Mouse (Mus musculus) lung, embryonic 15.5 days (tissue): ENCODE data around the gene Qrsl1. TPM values are rescaled to one million over a fixed set of nuclear protein-coding genes. Genes with fewer than 3 reads are reported as not detected.

Experiments
- ATAC-seq: fragments of 200-750 bp; cut with Nextera tagmentation; 2 replicates; pipeline ENCODE4 v1.8.0; 2017; ENCODE audit warnings: moderate number of reproducible peaks, borderline replicate concordance; ENCODE audit not compliant: low FRiP score, low TSS enrichment; ENCODE audit errors: extremely low read depth
- H3K27ac ChIP-seq: fragments of 300-500 bp; sonication (generic); 2 replicates; pipeline ENCODE4 v1.5.1; 2015; ENCODE audit warnings: moderate library complexity, mild to moderate bottlenecking, inconsistent platforms
- H3K27me3 ChIP-seq: fragments of 300-500 bp; sonication (generic); 2 replicates; pipeline ENCODE4 v1.6.1; 2015; ENCODE audit warnings: inconsistent platforms
- H3K36me3 ChIP-seq: fragments of 300-500 bp; sonication (generic); 2 replicates; pipeline ENCODE4 v1.6.1; 2015; ENCODE audit warnings: inconsistent platforms
- H3K4me1 ChIP-seq: fragments of 300-500 bp; sonication (generic); 2 replicates; pipeline ENCODE4 v1.6.1; 2015; ENCODE audit warnings: inconsistent platforms
- H3K4me2 ChIP-seq: fragments of 300-500 bp; sonication (generic); 2 replicates; pipeline ENCODE4 v1.6.1; 2015; ENCODE audit warnings: inconsistent platforms, mild to moderate bottlenecking, moderate library complexity
- H3K4me3 ChIP-seq: fragments of 300-500 bp; sonication (generic); 2 replicates; pipeline ENCODE4 v1.5.1; 2015; ENCODE audit warnings: mild to moderate bottlenecking, inconsistent platforms
- H3K9ac ChIP-seq: fragments of 300-500 bp; sonication (generic); 2 replicates; pipeline ENCODE4 v1.6.1; 2015; ENCODE audit warnings: inconsistent platforms
- H3K9me3 ChIP-seq: fragments of 300-500 bp; sonication (generic); 2 replicates; pipeline ENCODE4 v1.6.1; 2016; ENCODE audit warnings: inconsistent platforms
- WGBS: fragments of 180-500 bp; shearing (Covaris S2); methylation state at CpG from one replicate; pipeline ENCODE4 v1.1.7; 2015; 5-methylcytosine and 5-hydroxymethylcytosine counted together
- polyA plus RNA-seq: library from polyadenylated mRNA; unstranded; fragments of >200 nt; fragmentation: Nextera tagmentation; extraction: Ambion mirVana; gene quantifications from 2 replicates; pipeline ENCODE4 v1.2.1, GENCODE M21; 2015

Qrsl1 gene
- polyA plus RNA-seq, 1 experiment from 2014 or later, result 23.3 TPM

GRCm38 (mm10) chr10:43855916-43856315 is 45.6 kb downstream of the Qrsl1 start:
- H3K9ac ChIP-seq, result no peak overlapping the region
- H3K4me1 ChIP-seq, result no peaks in the 10 kb centered on the region
- no peaks in the 10 kb centered on the region for H3K36me3 ChIP-seq
- H3K27ac ChIP-seq, result no peak overlapping the region
- ATAC-seq, result no peak
- H3K4me3 ChIP-seq, result no peak overlapping the region
- no peak overlapping the region for H3K4me2 ChIP-seq
- 87% methylated on average over 9 of the region's 9 CpGs for WGBS
- no peaks in the 10 kb centered on the region for H3K27me3 ChIP-seq
- H3K9me3 ChIP-seq, result no peaks in the 10 kb centered on the region

GRCm38 (mm10) chr10:43851898-43852297 is 49.6 kb downstream of the Qrsl1 start:
- H3K4me1 ChIP-seq, result no peaks in the 10 kb centered on the region
- no peak overlapping the region for H3K9ac ChIP-seq
- ATAC-seq, result no peak
- H3K4me3 ChIP-seq, result no peak overlapping the region
- H3K4me2 ChIP-seq, result no peak overlapping the region
- H3K27ac ChIP-seq, result no peak overlapping the region
- no peaks in the 10 kb centered on the region for H3K36me3 ChIP-seq
- no peaks in the 10 kb centered on the region for H3K27me3 ChIP-seq
- WGBS, result 71% methylated on average over 5 of the region's 5 CpGs
- no peaks in the 10 kb centered on the region for H3K9me3 ChIP-seq

- H3K27me3 ChIP-seq, result no peaks in the 10 kb centered on the region
- H3K4me2 ChIP-seq, result no peak overlapping the region
- H3K27ac ChIP-seq, result no peak overlapping the region
- 77% methylated on average over 3 of the region's 3 CpGs for WGBS
- H3K4me3 ChIP-seq, result no peak overlapping the region
- H3K9me3 ChIP-seq, result no peaks in the 10 kb centered on the region
- H3K4me1 ChIP-seq, result no peaks in the 10 kb centered on the region
- ATAC-seq, result no peak
- H3K36me3 ChIP-seq, result no peaks in the 10 kb centered on the region
- no peak overlapping the region for H3K9ac ChIP-seq
These were observed 52.1 kb downstream of the Qrsl1 start for GRCm38 (mm10) chr10:43849478-43849877.

GRCm38 (mm10) chr10:43846141-43846622 is 55.4 kb downstream of the Qrsl1 start:
- no peak for ATAC-seq

GRCm38 (mm10) chr10:43845442-43845841 is 56.1 kb downstream of the Qrsl1 start:
- no peak overlapping the region for H3K9ac ChIP-seq
- H3K27ac ChIP-seq, result no peak overlapping the region
- H3K4me3 ChIP-seq, result no peak overlapping the region
- no peaks in the 10 kb centered on the region for H3K27me3 ChIP-seq
- H3K36me3 ChIP-seq, result no peaks in the 10 kb centered on the region
- H3K4me2 ChIP-seq, result no peak overlapping the region
- ATAC-seq, result no peak
- no peaks in the 10 kb centered on the region for H3K9me3 ChIP-seq
- WGBS, result 78% methylated on average over 3 of the region's 3 CpGs
- no peaks in the 10 kb centered on the region for H3K4me1 ChIP-seq

More at GRCm38 (mm10) chr10:43846141-43846622, 55.4 kb downstream of the Qrsl1 start:
- Histone ChIP-seq H3K9me3 (no peaks in the 10 kb centered on the region), H3K27me3 (no peaks in the 10 kb centered on the region), H3K4me2 (no peak overlapping the region), H3K4me3 (no peak overlapping the region), H3K9ac (no peak overlapping the region), H3K4me1 (no peaks in the 10 kb centered on the region), H3K27ac (no peak overlapping the region), H3K36me3 (no peaks in the 10 kb centered on the region)
- WGBS, result 59% methylated on average over 2 of the region's 2 CpGs

- Histone ChIP-seq H3K36me3 (no peaks in the 10 kb centered on the region), H3K27me3 (no peaks in the 10 kb centered on the region), H3K27ac (no peak overlapping the region), H3K4me3 (no peak overlapping the region), H3K4me1 (no peaks in the 10 kb centered on the region), H3K9ac (no peak overlapping the region), H3K9me3 (no peaks in the 10 kb centered on the region), H3K4me2 (no peak overlapping the region)
- 76% methylated on average over 5 of the region's 5 CpGs for WGBS
- ATAC-seq, result no peak
These were observed 60.1 kb downstream of the Qrsl1 start for GRCm38 (mm10) chr10:43841441-43841840.

GRCm38 (mm10) chr10:43832868-43833267 is 68.7 kb downstream of the Qrsl1 start:
- Histone ChIP-seq H3K4me1 (no peaks in the 10 kb centered on the region), H3K4me2 (no peak overlapping the region), H3K36me3 (no peaks in the 10 kb centered on the region), H3K9me3 (no peaks in the 10 kb centered on the region), H3K27me3 (no peaks in the 10 kb centered on the region), H3K9ac (no peak overlapping the region), H3K4me3 (no peak overlapping the region), H3K27ac (no peak overlapping the region)
- no peak for ATAC-seq
- WGBS, result 22% methylated on average over 5 of the region's 5 CpGs

GRCm38 (mm10) chr10:43830251-43831018 is 71.1 kb downstream of the Qrsl1 start:
- no peak overlapping the region for H3K4me3 ChIP-seq
- no peaks in the 10 kb centered on the region for H3K4me1 ChIP-seq
- no peak for ATAC-seq
- no peaks in the 10 kb centered on the region for H3K9me3 ChIP-seq
- no peaks in the 10 kb centered on the region for H3K27me3 ChIP-seq
- 27% methylated on average over 17 of the region's 17 CpGs for whole genome bisulfite sequencing
- no peaks in the 10 kb centered on the region for H3K36me3 ChIP-seq
- H3K4me2 ChIP-seq, result peak overlapping the region; percentile 39
- no peak overlapping the region for H3K27ac ChIP-seq
- H3K9ac ChIP-seq, result no peak overlapping the region

GRCm38 (mm10) chr10:43828686-43829015 is 72.9 kb downstream of the Qrsl1 start:
- Histone ChIP-seq H3K27ac (no peak overlapping the region), H3K4me2 (no peak overlapping the region), H3K27me3 (no peaks in the 10 kb centered on the region), H3K36me3 (no peaks in the 10 kb centered on the region), H3K9me3 (no peaks in the 10 kb centered on the region), H3K4me1 (no peaks in the 10 kb centered on the region), H3K4me3 (no peak overlapping the region), H3K9ac (no peak overlapping the region)
- WGBS, result 91% methylated on average over 10 of the region's 10 CpGs
- no peak for ATAC-seq

- Histone ChIP-seq H3K9ac (no peak overlapping the region), H3K4me1 (no peaks in the 10 kb centered on the region), H3K27ac (no peak overlapping the region), H3K4me3 (no peak overlapping the region), H3K27me3 (no peaks in the 10 kb centered on the region), H3K9me3 (no peaks in the 10 kb centered on the region), H3K4me2 (no peak overlapping the region), H3K36me3 (no peaks in the 10 kb centered on the region)
- ATAC-seq, result no peak
- WGBS, result 93% methylated on average over 10 of the region's 10 CpGs
These were observed 73.4 kb downstream of the Qrsl1 start for GRCm38 (mm10) chr10:43827958-43828685.

GRCm38 (mm10) chr10:43826773-43827621 is 74.5 kb downstream of the Qrsl1 start:
- Histone ChIP-seq H3K9me3 (no peaks in the 10 kb centered on the region), H3K4me1 (no peaks in the 10 kb centered on the region), H3K27me3 (no peaks in the 10 kb centered on the region), H3K4me3 (no peak overlapping the region), H3K27ac (no peak overlapping the region), H3K36me3 (no peaks in the 10 kb centered on the region), H3K9ac (no peak overlapping the region), H3K4me2 (no peak overlapping the region)
- WGBS, result 80% methylated on average over 14 of the region's 14 CpGs
- no peak for ATAC-seq
